Mouse (Mus musculus) G1E (cell line): ENCODE measurements around the gene Zfp143. TPM values are rescaled to one million over a fixed set of nuclear protein-coding genes. Genes with fewer than 3 reads are reported as not detected.

Experiments used
- ATAC-seq: 2 replicates; pipeline ENCODE4 v1.8.0; 2016; ENCODE audit warnings: mild to moderate bottlenecking; ENCODE audit not compliant: insufficient number of reproducible peaks, poor library complexity, low FRiP score, severe bottlenecking; ENCODE audit errors: extremely low read depth
- DNase-seq: peaks from one replicate; pipeline ENCODE4 v3.0.0; 2012; ENCODE audit warnings: low spot score
- H3K27me3 ChIP-seq: 2 replicates; pipeline ENCODE4 v1.6.1; 2012; ENCODE audit warnings: mild to moderate bottlenecking, low read length, inconsistent platforms; ENCODE audit not compliant: insufficient read depth
- H3K36me3 ChIP-seq: replicated peaks from 2 replicates; pipeline ENCODE3; 2012; ENCODE audit warnings: mild to moderate bottlenecking, inconsistent platforms
- H3K4me1 ChIP-seq: 2 replicates; pipeline ENCODE4 v1.6.1; 2012; ENCODE audit warnings: low read depth, low read length, inconsistent platforms, mixed read lengths; ENCODE audit not compliant: insufficient read depth
- H3K4me3 ChIP-seq: 2 replicates; pipeline ENCODE4 v1.5.1; 2012; ENCODE audit warnings: low read depth, mild to moderate bottlenecking, inconsistent platforms, low read length, moderate library complexity, mixed read lengths
- H3K9me3 ChIP-seq: replicated peaks from 2 replicates; pipeline ENCODE4 v1.6.1; 2012; ENCODE audit warnings: inconsistent platforms
- CTCF ChIP-seq: IDR thresholded peaks from 2 replicates; pipeline ENCODE4 v1.5.1; 2012; ENCODE audit warnings: low read depth, low read length, inconsistent platforms, mixed read lengths
- GATA1 ChIP-seq: IDR thresholded peaks from 2 replicates; pipeline ENCODE4 v1.6.1; 2012; ENCODE audit warnings: borderline replicate concordance, low read length, inconsistent platforms, mixed read lengths
- GATA2 ChIP-seq: IDR thresholded peaks from 2 replicates; pipeline ENCODE4 v1.6.1; 2012; ENCODE audit warnings: low read depth, low read length, inconsistent platforms, borderline replicate concordance
- POLR2AphosphoS5 ChIP-seq: IDR thresholded peaks from 2 replicates; pipeline ENCODE4 v1.6.1; 2012; ENCODE audit warnings: low read depth, low read length, inconsistent platforms; ENCODE audit not compliant: insufficient replicate concordance
- TAL1 ChIP-seq: conservative IDR thresholded peaks from 2 replicates; pipeline ENCODE4 v1.6.1; 2012; ENCODE audit warnings: low read depth, low read length, inconsistent platforms, mixed read lengths
- polyA plus RNA-seq: library from polyadenylated mRNA; stranded (reverse); fragments of >175 nt; gene quantifications from 2 replicates; pipeline ENCODE4 v1.2.3, GENCODE M21; 2012
- total RNA-seq, 2 experiments: library from RNA; stranded (forward) in 1 of 2; stranded (reverse) in 1 of 2; fragments of 200-1000 nt in 1 of 2; fragments of >200 nt in 1 of 2; fragmentation: Nextera tagmentation in 1 of 2; gene quantifications; 2 replicates each; pipeline ENCODE4 v1.2.3; 2014 to 2017

The Zfp143 gene
- total and polyA plus RNA-seq, 3 experiments = 1.6 to 53.8 (median 34.8) TPM

DNA sequence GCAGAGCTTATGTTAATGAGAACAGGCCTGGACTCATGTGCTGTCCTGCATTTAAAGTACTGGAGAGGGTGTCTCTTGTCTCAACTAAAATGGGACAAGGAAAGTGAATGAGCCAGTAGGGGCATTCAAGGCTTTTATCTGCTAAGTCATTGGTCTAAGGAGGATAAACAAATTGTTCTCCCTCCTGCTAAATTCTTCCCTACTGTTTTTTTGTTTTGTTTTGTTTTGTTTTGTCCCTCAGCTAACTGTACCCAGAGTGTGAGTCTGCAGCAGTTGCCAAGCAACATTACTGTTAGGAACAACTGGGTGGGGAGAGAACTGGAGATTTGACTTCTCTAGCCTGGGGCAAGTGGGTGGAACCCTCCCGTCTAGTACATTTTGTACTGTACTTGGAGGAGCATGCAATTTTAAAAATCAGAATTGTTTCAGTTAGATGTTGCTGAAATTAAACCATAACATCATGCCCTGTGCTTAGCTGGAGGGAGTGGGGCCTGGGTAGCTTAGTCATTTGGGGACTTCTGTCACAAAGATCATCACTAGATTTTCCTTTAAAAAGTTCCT is 55.8 kb downstream of the Zfp143 start:
- Histone ChIP-seq H3K4me3 (no peak overlapping the region), H3K9me3 (0 out of 2 replicates have a peak, but pooled peaks cover 3% of the 10 kb centered on the region), H3K27me3 (no peaks in the 10 kb centered on the region), H3K36me3 (no peaks in the 10 kb centered on the region), H3K4me1 (peaks cover 18% of the 10 kb centered on the region)
- DNase-seq (no peak), ATAC-seq (no peak)
- TF ChIP-seq POLR2AphosphoS5 (no peak), TAL1 (no peak), GATA2 (no peak), CTCF (no peak), GATA1 (no peak)

DNA sequence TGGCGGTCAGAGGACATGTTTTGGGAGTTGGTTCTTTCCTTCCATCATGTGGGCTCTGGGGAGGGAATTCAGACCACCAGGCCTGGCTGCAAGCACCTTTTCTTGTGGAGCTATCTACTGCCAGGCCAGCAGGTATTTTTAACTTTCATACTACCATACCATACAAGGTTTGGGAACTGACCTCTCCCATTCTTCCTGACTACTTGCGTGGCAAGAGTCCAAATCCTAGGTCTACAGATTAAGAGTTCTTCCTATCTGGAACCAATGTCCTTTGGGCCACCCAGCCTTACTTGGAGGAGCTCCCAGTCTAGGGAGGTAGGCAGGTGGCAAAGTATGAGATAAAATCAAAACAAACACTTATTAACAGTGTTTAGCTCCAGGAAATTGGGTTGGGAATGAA is 57.4 kb downstream of the Zfp143 start:
- H3K4me1 ChIP-seq = peaks cover 19% of the 10 kb centered on the region
- no peak for ATAC-seq

DNA sequence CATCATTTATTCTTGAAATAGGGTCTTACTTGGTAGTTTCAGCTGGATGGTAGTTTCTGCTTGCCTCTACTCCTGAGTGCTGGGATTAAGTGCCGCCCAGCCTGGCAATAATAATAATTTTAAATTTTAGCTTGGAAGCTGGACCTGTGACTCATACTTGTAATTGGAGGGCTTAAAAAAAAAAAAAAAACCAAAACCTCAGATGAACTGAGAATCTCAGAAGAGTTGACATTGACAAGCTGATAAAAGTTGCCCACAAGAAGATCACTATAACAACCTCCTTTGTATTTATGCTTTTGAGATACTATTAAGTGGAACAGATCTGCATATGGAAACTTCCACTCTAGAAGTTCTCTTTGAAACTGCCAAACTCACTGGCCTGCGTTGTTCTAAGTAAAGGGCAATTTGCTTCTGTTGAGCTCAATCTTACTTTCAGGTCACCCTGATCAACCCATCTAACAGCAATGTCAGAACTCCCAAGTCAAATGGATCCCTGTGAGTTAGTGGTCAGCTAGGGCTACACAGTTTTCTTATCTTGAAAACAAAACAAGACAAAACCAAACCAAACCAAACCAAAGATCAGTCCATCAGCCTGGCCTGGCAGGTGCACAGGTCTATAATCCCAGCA is 59.3 kb downstream of the Zfp143 start:
- no peak for ATAC-seq
- no peaks in the 10 kb centered on the region for H3K27me3 ChIP-seq
- DNase-seq = no peak
- TF ChIP-seq POLR2AphosphoS5 (no peak), CTCF (no peak), TAL1 (no peak), GATA1 (no peak), GATA2 (no peak)
- H3K36me3 ChIP-seq = peaks cover 6% of the 10 kb centered on the region
- no peak overlapping the region for H3K4me3 ChIP-seq
- no peaks in the 10 kb centered on the region for H3K9me3 ChIP-seq
- peaks cover 23% of the 10 kb centered on the region for H3K4me1 ChIP-seq

More for the DNA sequence above, 57.4 kb downstream of the Zfp143 start:
- no peak for DNase-seq
- Histone ChIP-seq H3K36me3 (no peaks in the 10 kb centered on the region), H3K9me3 (0 out of 2 replicates have a peak, but pooled peaks cover 3% of the 10 kb centered on the region), H3K27me3 (no peaks in the 10 kb centered on the region), H3K4me3 (no peak overlapping the region)
- TF ChIP-seq POLR2AphosphoS5 (no peak), GATA2 (no peak), CTCF (no peak), GATA1 (no peak), TAL1 (no peak)

GRCm38 (mm10) chr7:110121162-110121515 is 60.1 kb downstream of the Zfp143 start:
- Histone ChIP-seq H3K4me3 (peak overlapping the region; percentile 95), H3K36me3 (peaks cover 6% of the 10 kb centered on the region), H3K9me3 (no peaks in the 10 kb centered on the region), H3K4me1 (peaks cover 24% of the 10 kb centered on the region), H3K27me3 (no peaks in the 10 kb centered on the region)
- ATAC-seq (no peak), DNase-seq (no peak)
- no peak for TF ChIP-seq POLR2AphosphoS5
- TF ChIP-seq CTCF = no peak
- TF ChIP-seq TAL1 = no peak
- TF ChIP-seq GATA2 = no peak
- TF ChIP-seq GATA1 = no peak

DNA sequence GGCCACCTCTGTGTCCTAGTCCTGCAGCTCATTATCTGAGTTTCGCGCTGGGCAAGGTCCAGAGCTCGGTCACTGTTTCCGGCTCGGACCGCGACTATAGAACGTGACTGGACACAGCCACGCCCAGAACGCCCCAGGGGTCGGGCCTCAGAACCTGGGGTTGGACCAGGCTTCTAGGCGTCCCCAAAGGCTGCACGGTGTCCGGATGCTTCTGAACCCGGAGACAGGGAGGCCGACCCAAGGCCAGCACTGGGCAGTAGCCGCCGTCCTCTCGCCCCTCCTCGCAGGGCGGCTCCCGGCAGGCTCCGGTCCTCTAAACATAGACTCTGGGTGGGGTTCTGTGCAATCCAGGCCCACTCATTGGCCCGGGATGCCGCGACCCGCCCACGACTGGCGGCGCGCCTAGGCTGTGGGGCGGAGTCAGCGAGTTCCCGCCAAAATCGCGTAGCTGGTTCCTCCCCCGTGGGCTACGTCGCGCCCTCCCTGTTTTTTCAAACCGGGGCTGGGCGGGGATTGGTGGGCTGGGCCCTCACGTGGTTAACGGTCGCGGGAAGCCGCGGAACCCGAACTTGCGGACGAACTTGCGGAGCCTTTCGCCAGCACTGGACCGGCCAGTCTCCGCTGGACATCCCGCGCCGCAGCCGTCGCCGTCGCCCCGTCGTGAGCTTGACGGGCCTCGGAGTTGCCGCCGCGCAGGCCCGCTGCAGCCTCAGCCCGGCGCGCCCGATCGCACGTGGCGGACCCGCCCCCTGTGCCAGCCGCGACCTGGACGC is 60.7 kb downstream of the Zfp143 start, which contains the start of gene Wee1:
Gene Wee1, plus strand, starts transcription at position 531 of the 773 bp plus-strand sequence.
- DNase-seq = peak; percentile 95
- Histone ChIP-seq H3K36me3 (peaks cover 12% of the 10 kb centered on the region), H3K9me3 (no peaks in the 10 kb centered on the region), H3K4me1 (peaks cover 26% of the 10 kb centered on the region), H3K4me3 (peak within 1 kb of the TSS; percentile 95), H3K27me3 (no peaks in the 10 kb centered on the region)
- TF ChIP-seq POLR2AphosphoS5 (no peak), GATA1 (no peak), CTCF (no peak)
- ATAC-seq = peak; percentile 91

GRCm38 (mm10) chr7:110122289-110122564 is 61.2 kb downstream of the Zfp143 start:
- peak overlapping the region; percentile 95 for H3K4me3 ChIP-seq
- H3K9me3 ChIP-seq = no peaks in the 10 kb centered on the region
- ATAC-seq = no peak
- peaks cover 26% of the 10 kb centered on the region for H3K4me1 ChIP-seq
- H3K36me3 ChIP-seq = peaks cover 16% of the 10 kb centered on the region
- no peak for TF ChIP-seq GATA2
- TF ChIP-seq TAL1 = no peak
- TF ChIP-seq GATA1 = no peak
- TF ChIP-seq POLR2AphosphoS5 = no peak
- no peak for TF ChIP-seq CTCF
- peak; percentile 71 for DNase-seq
- H3K27me3 ChIP-seq = no peaks in the 10 kb centered on the region
